Mouse (Mus musculus): Measurements from ENCODE around the gene Tenm3. TPM values are rescaled to one million over a fixed set of nuclear protein-coding genes. Genes with fewer than 3 reads are reported as not detected.
"Not testable (repeated sequence)": the region's sequence is repeated elsewhere in the genome, so short reads cannot be mapped to it uniquely, and the experiment has no call there.

The Tenm3 gene
- total RNA-seq, 2 experiments from 2014 or later, result 10.7 to 12.6 TPM

GRCm38 (mm10) chr8:48206922-48207321 lies 636.8 kb downstream of the Tenm3 start:
- intact Hi-C loops (cut with DNase I; ENCODE audit: low total_unique reads), result no loop called here
- no peak for DNase-seq

DNA sequence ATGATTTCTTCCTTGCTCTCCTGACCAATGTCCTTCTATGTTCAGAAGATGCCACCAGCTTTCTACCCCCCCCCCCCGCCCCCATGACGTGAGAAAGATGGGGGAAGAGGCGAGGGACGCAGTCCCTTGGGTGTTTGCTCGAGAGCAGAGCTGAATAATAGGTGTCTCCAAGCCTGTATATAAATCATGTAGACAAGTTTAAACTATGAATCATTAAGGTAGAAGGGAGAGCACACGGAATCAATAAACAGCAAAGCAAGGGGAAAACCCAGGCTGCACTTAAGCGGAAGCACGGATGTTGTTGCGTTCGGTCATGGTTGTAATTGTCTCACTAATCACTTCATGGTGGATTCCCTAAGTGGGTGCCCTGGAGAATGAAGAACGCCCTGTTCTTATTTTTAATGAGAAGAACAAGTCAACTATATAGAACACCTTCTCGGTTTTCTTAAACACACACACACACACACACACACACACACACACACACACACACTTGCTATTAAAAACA lies 638.9 kb downstream of the Tenm3 start:
- intact Hi-C loops (cut with DNase I; ENCODE audit: low total_unique reads), result no loop called here
- DNase-seq, result no peak

DNA sequence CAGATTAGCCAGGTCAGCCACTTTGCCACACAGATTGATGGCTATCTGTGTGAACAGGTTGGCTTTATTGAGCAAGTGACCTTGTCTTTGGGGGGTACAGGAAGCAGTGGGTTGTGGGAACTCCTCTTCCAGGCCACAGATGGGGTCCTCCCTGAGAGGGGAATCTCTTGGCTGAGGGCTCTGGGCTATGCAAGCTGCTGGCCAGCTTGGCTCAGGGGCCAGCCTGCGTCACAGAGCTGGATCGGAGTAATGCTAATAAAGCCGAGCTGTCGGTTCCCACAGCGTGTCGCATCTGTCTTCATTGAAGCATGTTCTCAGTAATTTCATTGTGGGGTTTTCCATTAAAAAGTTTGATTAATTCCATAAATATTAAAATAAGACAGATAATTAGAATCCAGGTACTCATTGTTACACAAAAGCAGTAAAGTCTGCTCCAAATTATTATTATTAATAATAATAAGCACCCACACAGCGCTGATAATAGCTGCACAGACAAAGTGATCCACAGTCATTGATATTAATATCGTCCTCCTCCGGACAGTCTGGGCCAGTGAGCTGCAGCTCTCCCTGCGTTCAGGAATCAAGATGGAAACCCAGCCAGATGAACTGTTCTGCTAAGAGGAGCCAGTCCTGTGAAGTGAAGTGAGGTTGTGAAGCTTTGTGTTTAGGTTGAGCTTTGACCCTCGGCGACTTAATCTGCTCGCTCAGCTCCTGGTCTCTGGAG lies 639.5 kb downstream of the Tenm3 start:
- DNase-seq, result peak; percentile 47
- intact Hi-C loops (cut with DNase I; ENCODE audit: low total_unique reads), result no loop called here

GRCm38 (mm10) chr8:48203611-48204010 lies 640.1 kb downstream of the Tenm3 start:
- intact Hi-C loops (cut with DNase I; ENCODE audit: low total_unique reads), result no loop called here
- DNase-seq, result no peak

DNA sequence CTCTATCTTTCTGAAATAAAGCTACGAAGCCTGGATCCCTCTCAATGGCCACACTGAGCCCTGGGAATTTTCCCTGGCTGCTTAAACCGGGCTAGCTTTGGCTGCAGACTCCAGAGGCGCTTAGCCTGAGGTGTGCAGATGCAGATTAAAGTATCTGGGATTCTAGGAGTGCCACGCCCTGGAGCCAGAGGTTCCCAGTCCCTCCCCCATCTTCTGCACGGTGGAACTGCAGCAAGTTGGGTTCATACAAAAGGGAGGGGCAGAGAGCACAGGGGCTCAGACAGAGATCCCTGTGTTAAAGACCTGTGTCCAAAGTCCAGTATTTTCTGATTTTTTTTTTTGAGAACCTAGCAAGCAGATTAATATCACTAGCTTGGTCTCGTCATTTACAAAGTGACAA lies 640.6 kb downstream of the Tenm3 start:
- intact Hi-C loops (cut with DNase I; ENCODE audit: low total_unique reads), result no loop called here

DNA sequence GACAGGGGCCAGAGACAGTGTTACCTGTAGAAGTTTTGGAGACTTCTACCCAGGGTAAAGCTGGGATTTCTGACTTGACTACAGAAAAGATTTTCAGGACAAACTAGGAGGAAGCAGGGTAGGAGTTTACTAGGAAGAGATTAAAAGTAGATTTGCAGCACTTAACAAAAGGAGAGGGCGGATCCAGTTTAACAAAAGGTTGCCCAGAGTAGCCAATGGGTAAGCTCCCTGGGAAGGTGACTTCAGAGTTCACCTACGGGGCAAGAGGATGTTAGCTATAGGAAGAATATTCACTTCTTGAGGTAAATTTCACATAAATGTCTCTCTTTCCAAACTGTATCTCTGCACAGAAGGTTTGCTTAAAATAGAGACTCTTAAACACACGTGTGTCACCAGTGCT lies 641.1 kb downstream of the Tenm3 start:
- intact Hi-C loops (cut with DNase I; ENCODE audit: low total_unique reads), result no loop called here
- DNase-seq, result no peak

More for the DNA sequence above, 640.6 kb downstream of the Tenm3 start:
- no peak for DNase-seq

DNA sequence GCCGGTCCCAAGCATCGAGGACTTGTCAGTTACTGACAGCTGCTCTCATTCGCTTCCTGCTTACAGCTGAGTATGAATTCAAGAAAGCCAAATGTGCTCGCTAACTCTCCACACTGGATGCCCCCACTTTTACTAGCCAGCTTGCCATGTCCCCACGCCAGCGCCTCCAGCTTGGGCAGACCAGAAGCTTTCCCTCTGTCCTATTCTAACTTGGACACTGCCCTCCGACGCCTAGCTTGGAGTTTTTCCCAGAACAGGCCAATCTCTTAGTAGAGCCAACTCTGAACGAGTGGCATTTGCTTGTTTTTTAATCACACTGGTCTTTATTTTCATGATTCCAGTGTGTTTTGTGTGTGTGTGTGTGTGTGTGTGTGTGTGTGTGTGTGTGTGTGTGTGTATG lies 644.6 kb downstream of the Tenm3 start:
- intact Hi-C loops (cut with DNase I; ENCODE audit: low total_unique reads), result no loop called here
- DNase-seq, result no peak

- DNase-seq, result no peak
- intact Hi-C loops (cut with DNase I; ENCODE audit: low total_unique reads), result no loop called here
Observed at GRCm38 (mm10) chr8:48195971-48196370, 647.8 kb downstream of the Tenm3 start.

DNA sequence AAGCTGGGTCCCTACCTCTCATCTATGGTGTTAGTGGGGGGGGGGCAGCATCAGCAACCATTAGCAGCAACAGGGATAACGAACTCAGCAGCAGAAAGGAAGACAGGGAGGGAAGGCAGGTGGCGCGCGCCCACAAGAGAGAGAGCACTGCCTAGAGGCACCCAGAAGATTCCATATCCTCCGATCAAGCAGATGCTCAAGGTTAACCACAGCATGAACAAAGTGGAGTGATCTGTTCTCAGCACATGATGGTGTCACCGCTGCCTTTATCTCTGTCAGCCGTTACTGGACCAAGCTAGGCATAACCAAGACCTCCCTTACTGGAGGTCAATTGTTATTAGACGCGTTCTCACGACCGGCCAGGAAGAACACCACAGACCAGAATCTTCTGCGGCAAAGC lies 655.2 kb downstream of the Tenm3 start:
- intact Hi-C loops (cut with DNase I; ENCODE audit: low total_unique reads), result no loop called here

GRCm38 (mm10) chr8:48183758-48184157 lies 660.0 kb downstream of the Tenm3 start:
- DNase-seq, result no peak

More for the DNA sequence above, 655.2 kb downstream of the Tenm3 start:
- no peak for DNase-seq

DNA sequence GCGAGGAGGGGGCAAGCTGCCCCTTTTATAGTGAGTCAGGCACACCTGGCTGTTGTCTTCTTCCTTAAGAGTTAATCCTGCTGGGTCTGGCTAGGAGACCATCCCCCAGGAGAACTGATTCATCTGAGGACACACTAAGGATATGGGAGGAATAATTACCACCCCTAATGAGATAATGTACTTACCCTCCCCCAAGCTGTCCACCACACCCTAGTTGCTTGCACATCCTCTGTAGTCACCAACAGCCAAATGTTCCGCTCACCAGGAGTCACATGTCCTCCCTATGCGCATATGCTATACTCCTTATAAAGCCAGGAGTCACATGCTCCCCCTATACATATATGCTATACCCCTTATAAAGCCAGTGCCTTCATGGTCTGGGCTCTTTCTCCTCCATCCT lies 662.8 kb downstream of the Tenm3 start:
- intact Hi-C loops (cut with DNase I; ENCODE audit: low total_unique reads), result no loop called here
- DNase-seq, result no peak

More at GRCm38 (mm10) chr8:48183758-48184157, 660.0 kb downstream of the Tenm3 start:
- intact Hi-C loops (cut with DNase I; ENCODE audit: low total_unique reads), result no loop called here

GRCm38 (mm10) chr8:48180146-48180545 lies 663.6 kb downstream of the Tenm3 start:
- intact Hi-C loops (cut with DNase I; ENCODE audit: low total_unique reads), result not testable (repeated sequence)

DNA sequence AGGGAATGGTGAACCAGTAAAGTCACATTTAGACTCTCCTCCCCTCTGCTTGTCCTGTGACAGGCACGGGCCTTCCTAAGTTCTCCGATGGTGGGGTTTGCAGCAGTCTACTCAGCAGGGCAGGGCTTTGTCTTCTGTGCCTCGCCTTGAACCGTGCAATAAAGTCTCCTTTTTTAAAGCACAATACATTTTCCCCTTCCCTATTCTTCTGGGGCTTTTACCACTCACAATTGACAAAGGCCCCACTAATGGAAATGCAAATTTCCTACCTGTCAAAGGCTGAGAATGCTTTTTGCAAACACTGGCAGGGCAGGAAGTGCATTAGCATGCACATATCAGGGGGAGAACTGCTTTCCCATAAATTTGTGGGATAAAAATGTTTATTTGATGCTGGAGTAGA lies 664.8 kb downstream of the Tenm3 start:
- intact Hi-C loops (cut with DNase I; ENCODE audit: low total_unique reads), result no loop called here
- no peak for DNase-seq

More at GRCm38 (mm10) chr8:48180146-48180545, 663.6 kb downstream of the Tenm3 start:
- DNase-seq, result not testable (repeated sequence)

DNA sequence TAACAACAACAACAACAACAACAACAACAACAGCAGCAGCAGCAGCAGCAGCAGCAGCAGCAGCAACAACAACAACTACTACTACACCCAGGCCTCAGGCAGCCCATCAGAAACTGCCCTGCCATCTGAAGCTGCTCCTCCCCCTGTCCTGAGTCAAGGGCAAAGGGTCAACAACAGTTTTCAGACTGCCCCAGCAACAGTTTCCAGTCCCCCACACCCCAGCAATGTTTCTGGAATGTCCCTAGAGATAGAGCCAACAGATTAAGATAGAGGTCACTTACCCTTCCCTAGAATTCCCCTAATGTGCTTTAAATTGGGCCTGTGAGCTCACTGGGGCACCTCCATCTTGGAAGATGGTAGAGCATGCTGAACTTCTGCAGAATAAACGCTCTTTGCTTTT lies 665.9 kb downstream of the Tenm3 start:
- intact Hi-C loops (cut with DNase I; ENCODE audit: low total_unique reads), result no loop called here
- DNase-seq, result no peak
